Mouse (Mus musculus) testis, adult 2 months (tissue): Measurements from ENCODE around the gene Crip1.

Experiments used
- CTCF ChIP-seq: fragments of 200-500 bp; IDR thresholded peaks from 2 replicates; pipeline ENCODE4 v1.5.1; 2012; ENCODE audit warnings: low read depth, mild to moderate bottlenecking, inconsistent platforms, low read length, moderate library complexity; ENCODE audit not compliant: control insufficient read depth, insufficient read depth, insufficient replicate concordance
- POLR2A ChIP-seq: fragments of 200-500 bp; IDR thresholded peaks from 2 replicates; pipeline ENCODE4 v1.6.1; 2012; ENCODE audit warnings: low read depth, mild to moderate bottlenecking, inconsistent platforms, low read length, moderate library complexity; ENCODE audit not compliant: control insufficient read depth

DNA sequence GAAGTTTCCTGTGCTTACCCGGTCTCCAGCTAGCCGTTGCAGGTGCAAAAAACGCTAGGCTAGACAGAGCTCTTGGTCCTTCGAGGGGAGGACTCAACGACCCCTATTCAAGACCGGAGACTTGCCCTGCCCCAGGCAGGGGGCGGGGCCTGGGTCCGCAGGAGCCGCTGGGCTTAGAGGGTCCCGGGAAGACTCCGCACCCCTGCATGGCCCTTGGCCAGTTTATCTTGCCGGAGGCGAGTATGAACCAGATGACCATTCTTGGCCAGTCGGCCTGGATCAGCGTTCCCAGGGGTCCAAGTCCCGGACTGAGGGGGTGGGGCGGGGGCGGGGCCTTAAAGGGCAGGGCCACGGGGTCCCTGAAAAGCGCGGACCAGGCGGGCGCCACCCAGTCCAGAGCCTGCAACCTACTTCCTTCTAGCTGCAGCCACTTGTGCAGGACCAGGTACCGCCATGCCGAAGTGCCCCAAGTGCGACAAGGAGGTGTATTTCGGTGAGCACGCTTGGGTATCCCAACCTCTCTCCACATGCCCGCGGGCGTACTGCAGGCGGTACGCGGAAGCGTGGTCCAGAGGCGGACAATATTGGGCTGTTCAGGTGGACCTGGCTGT lies 5.7 kb downstream of the Crip1 start:
- no peak for TF ChIP-seq POLR2A
- no peak for TF ChIP-seq CTCF
